Mouse (Mus musculus) cerebellum, adult 2 months (tissue): Measurements from ENCODE around the gene Eif3i.

Source experiments
- CTCF ChIP-seq: fragments of 200-500 bp; IDR thresholded peaks from 2 replicates; pipeline ENCODE4 v1.5.1; 2011; ENCODE audit warnings: low read depth, mild to moderate bottlenecking, control low read depth, low read length, moderate library complexity, borderline replicate concordance; ENCODE audit not compliant: insufficient read depth
- POLR2A ChIP-seq: fragments of 200-500 bp; IDR thresholded peaks from 2 replicates; pipeline ENCODE4 v1.6.1; 2011; ENCODE audit warnings: low read length, control low read depth, borderline replicate concordance; ENCODE audit not compliant: insufficient read depth

DNA sequence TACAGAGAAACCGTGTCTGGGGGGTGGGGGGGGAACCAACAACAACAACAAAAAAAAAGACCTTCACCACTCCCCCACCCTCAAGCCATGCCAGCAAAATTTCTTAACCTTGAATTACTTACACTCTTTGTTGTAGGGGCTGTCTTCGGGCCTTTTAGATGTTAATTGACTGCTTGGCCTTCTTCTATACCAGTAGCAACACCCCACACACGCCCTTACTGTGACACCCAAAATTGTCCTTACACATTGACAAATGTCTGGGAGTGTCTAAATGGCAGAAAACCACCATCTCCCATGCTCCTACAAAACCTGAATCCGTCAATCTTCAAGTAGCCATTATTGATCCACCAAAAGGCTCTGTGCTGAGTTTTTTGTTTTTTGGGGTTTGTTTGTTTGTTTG is 56.3 kb downstream of the Eif3i start:
- TF ChIP-seq POLR2A (no peak), CTCF (no peak)
